Mouse (Mus musculus) hindbrain, postnatal 0 days (tissue): ENCODE results near the gene Rab40c. TPM values are rescaled to one million over a fixed set of nuclear protein-coding genes. Genes with fewer than 3 reads are reported as not detected.
A peak's percentile ranks its signal among the peaks of the same experiment; 100 is the strongest.

Experiments
- ATAC-seq: fragments of 200-750 bp; cut with Nextera tagmentation; 2 replicates; pipeline ENCODE4 v1.8.0; 2017; ENCODE audit warnings: mild to moderate bottlenecking, moderate TSS enrichment, moderate library complexity
- DNase-seq: peaks from one replicate; pipeline ENCODE4 v3.0.0-alpha.2; 2015; ENCODE audit warnings: low spot score
- H3K27ac ChIP-seq: fragments of 300-500 bp; sonication (generic); 2 replicates; pipeline ENCODE4 v1.5.1; 2014; ENCODE audit warnings: mild to moderate bottlenecking
- H3K27me3 ChIP-seq: fragments of 300-500 bp; sonication (generic); 2 replicates; pipeline ENCODE4 v1.6.1; 2014; ENCODE audit warnings: low read length, mixed read lengths; ENCODE audit not compliant: insufficient read depth
- H3K36me3 ChIP-seq: fragments of 300-500 bp; sonication (generic); 2 replicates; pipeline ENCODE4 v1.6.1; 2014; ENCODE audit warnings: low read length, mixed read lengths; ENCODE audit not compliant: insufficient read depth
- H3K4me1 ChIP-seq: fragments of 300-500 bp; sonication (generic); 2 replicates; pipeline ENCODE4 v1.6.1; 2014; ENCODE audit warnings: antibody characterized with exemption, low read length, mixed read lengths; ENCODE audit not compliant: insufficient read depth
- H3K4me2 ChIP-seq: fragments of 300-500 bp; sonication (generic); 2 replicates; pipeline ENCODE4 v1.6.1; 2014; ENCODE audit warnings: low read depth, mild to moderate bottlenecking, low read length, moderate library complexity, mixed read lengths
- H3K4me3 ChIP-seq: fragments of 300-500 bp; sonication (generic); 2 replicates; pipeline ENCODE4 v1.5.1; 2014; ENCODE audit warnings: low read length
- H3K9ac ChIP-seq: fragments of 300-500 bp; sonication (generic); replicated peaks from 2 replicates; pipeline ENCODE4 v1.6.1; 2014; ENCODE audit warnings: mild to moderate bottlenecking, low read length, moderate library complexity, mixed read lengths
- H3K9me3 ChIP-seq: fragments of 300-500 bp; sonication (generic); 2 replicates; pipeline ENCODE4 v1.6.1; 2016; ENCODE audit warnings: low read length, mixed read lengths
- CTCF ChIP-seq: IDR thresholded peaks from 2 replicates; pipeline ENCODE4 v1.5.1; 2016; ENCODE audit warnings: antibody characterized with exemption, control low read depth, low read depth
- WGBS: fragments of 180-500 bp; shearing (Covaris S2); extraction: QIAGEN DNeasy Blood & Tissue Kit; methylation state at CpG from one replicate; pipeline ENCODE4 v1.1.7; 2014; 5-methylcytosine and 5-hydroxymethylcytosine counted together
- polyA plus RNA-seq: library from polyadenylated mRNA; unstranded; fragments of >200 nt; fragmentation: Nextera tagmentation; extraction: Ambion mirVana; gene quantifications from 2 replicates; pipeline ENCODE4 v1.2.1, GENCODE M21; 2015
- total RNA-seq: library from RNA; depleted of rRNA; stranded (reverse); fragments of >200 nt; gene quantifications from 2 replicates; pipeline ENCODE4 v1.2.3, GENCODE M21; 2014

Gene Rab40c
- total and polyA plus RNA-seq, 2 experiments from 2014 or later = 34.7 to 39.1 TPM

DNA sequence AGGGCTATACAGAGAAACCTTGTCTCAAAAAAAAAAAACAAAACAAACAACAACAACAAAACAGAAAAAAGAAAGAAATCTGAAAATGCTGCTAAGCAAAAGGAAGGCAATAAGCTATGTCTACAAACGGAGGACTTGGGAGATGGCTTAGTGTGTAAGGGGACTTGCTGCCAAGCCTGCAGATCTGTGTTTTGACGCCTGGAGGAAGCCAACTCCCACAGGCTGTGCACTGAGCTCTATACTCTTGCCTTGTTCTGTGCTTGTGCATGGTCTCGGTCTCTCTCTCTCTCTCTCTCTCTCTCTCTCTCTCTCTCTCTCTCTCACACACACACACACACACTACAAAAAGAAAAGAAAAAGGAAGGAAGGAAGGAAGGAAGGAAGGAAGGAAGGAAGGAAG lies 30.7 kb downstream of the Rab40c start:
- Histone ChIP-seq H3K4me3 (no peak overlapping the region), H3K4me2 (no peak overlapping the region), H3K27me3 (no peaks in the 10 kb centered on the region), H3K9ac (no peak overlapping the region), H3K4me1 (no peaks in the 10 kb centered on the region), H3K9me3 (no peaks in the 10 kb centered on the region), H3K36me3 (peaks cover 23% of the 10 kb centered on the region), H3K27ac (no peak overlapping the region)
- no peak for DNase-seq
- no peak for TF ChIP-seq CTCF
- WGBS = 91% methylated on average over 3 of the region's 3 CpGs
- ATAC-seq = no peak

DNA sequence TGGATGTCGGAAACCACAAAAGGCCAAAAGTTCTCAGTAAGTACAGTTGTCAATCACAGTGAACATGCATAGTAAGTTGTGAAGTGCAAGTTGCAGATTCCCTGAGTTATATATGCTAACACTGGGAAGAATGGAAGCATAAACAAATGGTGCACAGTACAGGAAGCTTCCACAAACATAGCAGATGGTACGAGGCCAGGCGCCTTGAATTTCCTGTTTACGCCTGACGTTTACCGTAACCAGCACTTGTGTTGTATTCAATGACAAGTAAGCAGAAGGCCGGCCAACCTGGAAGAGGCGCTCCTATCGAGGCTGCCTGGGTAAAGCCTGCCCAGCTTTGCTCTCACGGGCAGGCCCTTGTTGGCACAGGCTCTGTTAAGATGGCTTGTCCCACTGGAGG lies 32.1 kb downstream of the Rab40c start:
- 87% methylated on average over 10 of the region's 10 CpGs for WGBS
- no peak for ATAC-seq
- Histone ChIP-seq H3K4me1 (no peaks in the 10 kb centered on the region), H3K4me3 (no peak overlapping the region), H3K9ac (no peak overlapping the region), H3K36me3 (peaks cover 27% of the 10 kb centered on the region), H3K27ac (no peak overlapping the region), H3K27me3 (no peaks in the 10 kb centered on the region), H3K9me3 (no peaks in the 10 kb centered on the region), H3K4me2 (no peak overlapping the region)
- DNase-seq = no peak
- no peak for TF ChIP-seq CTCF

DNA sequence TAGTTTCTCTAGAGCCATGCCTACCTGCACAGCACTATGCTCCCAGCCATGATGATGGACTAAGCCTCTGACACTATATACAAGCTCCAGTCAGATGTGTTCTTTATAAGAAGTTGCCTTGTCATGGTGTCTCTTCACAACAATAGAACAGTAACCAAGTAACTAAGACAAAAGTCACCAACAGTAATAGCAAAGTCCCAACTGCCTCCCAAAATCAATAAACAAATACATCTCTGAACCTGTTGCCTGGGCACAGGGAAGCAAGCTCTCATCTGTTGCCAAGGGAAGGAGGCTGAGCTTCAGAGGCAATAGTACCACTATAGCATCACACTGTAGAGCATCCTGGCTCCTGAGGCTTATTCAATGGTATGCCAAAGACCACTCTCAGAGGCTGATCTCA lies 32.7 kb downstream of the Rab40c start:
- no peaks in the 10 kb centered on the region for H3K4me1 ChIP-seq
- H3K4me3 ChIP-seq = no peak overlapping the region
- no peak overlapping the region for H3K4me2 ChIP-seq
- DNase-seq (no peak), ATAC-seq (no peak)
- TF ChIP-seq CTCF = no peak
- no peaks in the 10 kb centered on the region for H3K27me3 ChIP-seq
- no peak overlapping the region for H3K9ac ChIP-seq
- H3K9me3 ChIP-seq = no peaks in the 10 kb centered on the region
- peaks cover 29% of the 10 kb centered on the region for H3K36me3 ChIP-seq
- no peak overlapping the region for H3K27ac ChIP-seq

DNA sequence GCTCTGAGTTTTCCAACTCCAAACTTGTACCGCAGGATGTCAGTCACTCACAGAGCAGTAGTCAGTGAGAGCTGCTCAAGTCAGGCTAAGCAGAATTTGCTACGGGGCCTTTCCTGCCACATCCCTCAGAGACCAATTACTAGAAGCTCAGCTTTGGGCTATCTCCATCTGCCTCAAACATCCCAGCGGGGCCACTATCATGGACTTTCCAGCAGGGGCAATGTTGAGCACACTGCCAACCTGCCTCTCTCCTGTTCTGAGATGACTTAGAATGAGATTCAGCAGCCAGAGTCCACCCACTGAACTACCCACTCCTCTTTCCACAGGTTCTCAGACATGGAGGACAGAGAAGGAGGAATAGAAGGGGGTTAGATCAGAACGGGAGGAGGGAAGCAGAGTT lies 33.9 kb downstream of the Rab40c start:
- Histone ChIP-seq H3K4me3 (no peak overlapping the region), H3K27me3 (no peaks in the 10 kb centered on the region), H3K27ac (no peak overlapping the region), H3K9me3 (no peaks in the 10 kb centered on the region), H3K9ac (no peak overlapping the region), H3K4me2 (no peak overlapping the region), H3K4me1 (no peaks in the 10 kb centered on the region), H3K36me3 (peaks cover 31% of the 10 kb centered on the region)
- WGBS = 67% methylated on average over 4 of the region's 4 CpGs
- peak; percentile 60 for TF ChIP-seq CTCF
- peak; percentile 58 for DNase-seq
- ATAC-seq = peak; percentile 15; the same call in 1 of the 2 replicates

DNA sequence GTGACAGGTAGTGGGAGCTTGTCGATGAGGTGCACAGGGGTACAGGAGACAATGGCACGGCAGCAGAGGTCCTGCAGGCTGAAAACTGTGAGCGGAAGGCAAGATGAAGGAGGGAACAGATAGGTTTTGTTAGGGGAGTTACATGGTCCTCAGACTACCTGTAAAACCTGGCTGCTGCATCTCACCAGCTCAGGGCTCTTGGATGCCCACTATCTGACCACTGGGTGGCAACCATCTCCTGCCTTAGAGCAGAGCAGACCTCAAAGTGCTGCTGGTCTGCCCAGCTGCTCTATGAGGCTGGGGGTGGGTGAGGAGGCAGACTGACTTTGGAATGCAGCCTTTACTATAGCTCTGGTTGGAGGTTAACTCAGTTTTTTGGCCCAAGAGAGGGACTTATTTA lies 35.7 kb downstream of the Rab40c start:
- Histone ChIP-seq H3K4me1 (no peaks in the 10 kb centered on the region), H3K4me2 (no peak overlapping the region), H3K36me3 (peaks cover 24% of the 10 kb centered on the region), H3K27me3 (no peaks in the 10 kb centered on the region), H3K9ac (no peak overlapping the region), H3K4me3 (no peak overlapping the region), H3K9me3 (no peaks in the 10 kb centered on the region), H3K27ac (no peak overlapping the region)
- TF ChIP-seq CTCF = peak; percentile 56
- 91% methylated on average over 3 of the region's 3 CpGs for WGBS
- DNase-seq = no peak
- ATAC-seq = no peak

DNA sequence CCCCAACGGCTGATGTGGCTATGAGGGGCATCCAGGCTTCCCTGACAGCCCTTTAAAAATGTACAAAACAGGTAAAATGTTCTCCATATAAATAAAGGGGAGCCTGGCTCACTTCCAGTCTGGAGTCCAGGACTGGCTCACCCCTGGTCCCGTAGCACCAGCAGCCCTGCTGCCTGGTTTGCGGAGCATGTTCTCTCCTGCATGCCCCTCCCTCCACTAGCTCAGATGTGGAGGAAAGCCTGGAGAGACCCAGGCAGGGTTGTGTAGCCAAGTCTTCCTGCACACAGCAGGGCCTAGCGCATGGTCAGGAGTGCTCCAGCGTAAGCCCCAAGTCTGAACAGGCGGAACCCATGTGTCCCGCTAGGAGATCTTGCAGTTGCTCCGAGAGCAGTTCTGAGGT lies 36.3 kb downstream of the Rab40c start:
- DNase-seq = no peak
- Histone ChIP-seq H3K27me3 (no peaks in the 10 kb centered on the region), H3K4me2 (no peak overlapping the region), H3K9ac (no peak overlapping the region), H3K27ac (no peak overlapping the region), H3K9me3 (no peaks in the 10 kb centered on the region), H3K4me1 (no peaks in the 10 kb centered on the region), H3K36me3 (peaks cover 27% of the 10 kb centered on the region), H3K4me3 (no peak overlapping the region)
- no peak for ATAC-seq
- no peak for TF ChIP-seq CTCF
- 72% methylated on average over 8 of the region's 8 CpGs for WGBS

DNA sequence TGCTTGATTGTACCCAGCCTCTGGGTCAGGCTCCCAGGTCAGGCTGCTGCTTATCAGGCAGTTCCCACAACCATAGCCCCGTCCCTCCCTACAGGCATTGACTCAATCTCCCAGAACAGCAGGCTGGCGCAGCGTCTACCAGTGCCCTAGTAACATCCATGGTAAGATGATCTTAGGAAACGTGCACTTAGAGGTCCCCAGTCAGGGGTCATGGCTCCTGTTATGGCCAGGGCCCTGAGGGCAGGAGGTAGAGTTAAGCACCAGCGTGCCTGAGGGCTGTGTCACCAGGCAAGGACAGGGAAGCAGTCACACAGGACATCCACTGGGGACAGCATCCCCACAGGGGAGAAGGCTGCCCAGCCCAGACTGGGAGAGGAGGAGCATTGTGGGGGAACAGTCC lies 37.2 kb downstream of the Rab40c start:
- H3K4me2 ChIP-seq = no peak overlapping the region
- no peaks in the 10 kb centered on the region for H3K9me3 ChIP-seq
- no peak overlapping the region for H3K27ac ChIP-seq
- TF ChIP-seq CTCF = peak; percentile 25; the same call in 1 of the 2 replicates
- no peaks in the 10 kb centered on the region for H3K27me3 ChIP-seq
- peaks cover 28% of the 10 kb centered on the region for H3K36me3 ChIP-seq
- DNase-seq (no peak), ATAC-seq (peak; percentile 25; the same call in 1 of the 2 replicates)
- 36% methylated on average over 5 of the region's 5 CpGs for WGBS
- H3K4me3 ChIP-seq = no peak overlapping the region
- no peaks in the 10 kb centered on the region for H3K4me1 ChIP-seq
- no peak overlapping the region for H3K9ac ChIP-seq

DNA sequence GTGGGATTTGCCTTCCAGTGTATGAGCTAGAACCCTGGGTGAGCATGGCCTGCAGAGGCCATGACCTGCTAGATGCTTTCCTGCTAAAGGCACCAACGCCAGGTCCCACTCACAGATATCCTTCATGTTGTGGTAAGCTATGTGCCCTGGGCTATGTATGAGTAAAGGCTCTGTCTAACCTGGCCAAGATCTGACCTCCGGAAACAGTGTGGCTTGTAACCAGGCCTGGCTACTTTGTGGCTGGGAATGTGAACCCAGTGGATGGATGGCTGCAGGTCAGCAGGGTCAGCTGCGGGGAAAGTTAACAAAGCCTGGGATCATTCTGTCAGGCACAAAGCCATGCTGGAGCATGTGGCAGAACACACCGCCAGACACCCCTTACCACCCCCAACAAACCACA lies 37.8 kb downstream of the Rab40c start:
- TF ChIP-seq CTCF = no peak
- WGBS = 21% methylated on average over 4 of the region's 4 CpGs
- no peaks in the 10 kb centered on the region for H3K4me1 ChIP-seq

More for the DNA sequence above, 37.8 kb downstream of the Rab40c start:
- Histone ChIP-seq H3K9me3 (no peaks in the 10 kb centered on the region), H3K27me3 (no peaks in the 10 kb centered on the region), H3K4me2 (no peak overlapping the region), H3K27ac (no peak overlapping the region), H3K4me3 (no peak overlapping the region), H3K9ac (no peak overlapping the region), H3K36me3 (peaks cover 28% of the 10 kb centered on the region)
- DNase-seq (no peak), ATAC-seq (no peak)
